Mouse (Mus musculus): Measurements from ENCODE around the gene Slc2a9. TPM values are rescaled to one million over a fixed set of nuclear protein-coding genes. Genes with fewer than 3 reads are reported as not detected.

Gene Slc2a9
- polyA plus RNA-seq, 1 experiment, result 17.3 TPM

DNA sequence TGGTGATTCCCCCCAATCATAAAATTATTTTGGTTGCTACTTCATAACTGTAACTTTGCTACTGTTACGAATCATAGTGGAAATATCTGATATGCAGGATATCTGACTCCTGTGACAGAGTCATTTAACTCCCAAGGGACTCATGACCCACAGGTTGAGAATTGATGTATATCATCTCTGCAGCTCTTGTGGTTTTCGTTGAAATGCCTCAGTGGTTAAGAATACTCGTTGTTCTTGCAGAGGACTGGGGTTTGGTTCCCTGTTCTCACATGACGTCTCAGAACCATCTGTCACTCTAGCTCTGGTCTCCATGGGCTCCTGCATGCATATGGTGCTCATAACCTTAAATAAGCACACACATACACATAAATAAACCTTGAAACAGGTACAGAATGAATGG, 169.6 kb downstream of the Slc2a9 start:
- H3K36me3 ChIP-seq (ENCODE audit: control insufficient read depth, insufficient read depth, low read length), result no peaks in the 10 kb centered on the region
- no peaks in the 10 kb centered on the region for H3K4me1 ChIP-seq (ENCODE audit: control insufficient read depth, insufficient read depth, insufficient read length, low read length)
- H3K27ac ChIP-seq (ENCODE audit: insufficient read depth, low read depth, low read length), result no peak overlapping the region
- no peak overlapping the region for H3K4me3 ChIP-seq (ENCODE audit: low read depth, low read length)
- TF ChIP-seq POLR2A (IDR thresholded peaks at IDR 0.05; ENCODE audit: low read depth, low read length) (no peak), CTCF (IDR thresholded peaks at IDR 0.05; ENCODE audit: extremely low read depth, insufficient read length, insufficient replicate concordance, low read depth, low read length) (no peak)
- no peaks in the 10 kb centered on the region; the same call in 1 of the 2 replicates for H3K27me3 ChIP-seq (ENCODE audit: control insufficient read depth, insufficient read depth, low read length)
- WGBS, result 74% methylated on average over 4 of the region's 4 CpGs

DNA sequence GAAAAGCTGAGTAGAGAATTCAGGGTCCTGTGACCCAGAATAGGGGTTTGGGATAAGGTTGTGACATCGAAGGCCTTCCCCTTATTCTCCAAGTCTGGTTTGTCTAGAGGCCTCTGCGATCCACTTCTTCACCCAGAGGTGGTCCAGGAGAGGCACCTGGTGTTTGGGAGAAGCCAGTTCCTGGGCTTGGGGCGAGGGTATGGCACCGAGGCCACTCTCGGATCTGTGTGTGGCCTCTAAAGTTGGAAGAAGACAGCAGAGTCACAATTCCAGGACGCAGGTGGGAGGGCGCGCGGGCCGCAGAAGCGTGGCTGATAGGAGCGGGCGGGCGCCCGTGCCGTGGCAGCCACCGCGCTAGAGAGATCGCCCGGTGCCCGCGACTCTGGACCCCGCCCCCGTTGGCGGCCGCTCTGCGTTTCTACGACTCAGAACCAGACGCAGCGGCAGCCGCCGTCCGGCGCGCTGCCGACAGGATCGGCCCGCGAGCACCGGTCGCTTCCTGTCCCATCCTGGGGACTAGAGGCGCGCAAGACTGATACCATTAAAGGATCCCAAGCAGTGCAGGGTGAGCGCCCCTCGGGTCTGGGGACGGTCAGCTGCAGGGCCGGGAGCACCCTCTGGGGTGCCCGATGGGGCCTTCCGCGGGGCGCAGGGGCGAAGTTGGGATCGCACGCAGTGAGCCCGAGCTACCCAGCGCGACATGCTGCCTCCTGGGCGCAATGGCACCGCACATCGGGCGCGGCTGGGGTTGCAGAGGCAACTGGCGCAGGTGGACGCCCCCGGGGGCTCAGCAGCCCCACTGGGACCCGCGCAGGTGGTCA, 183.8 kb downstream of the Slc2a9 start, which contains the start of gene Drd5:
Gene Drd5, plus strand, starts transcription at position 402 of the 821 bp plus-strand sequence.
- no peaks in the 10 kb centered on the region for H3K36me3 ChIP-seq (ENCODE audit: control insufficient read depth, insufficient read depth, low read length)
- H3K4me3 ChIP-seq (ENCODE audit: low read depth, low read length), result no peak within 1 kb of the TSS
- 4% methylated on average over 67 of the region's 67 CpGs for WGBS
- TF ChIP-seq CTCF (IDR thresholded peaks at IDR 0.05; ENCODE audit: extremely low read depth, insufficient read length, insufficient replicate concordance, low read depth, low read length), result no peak
- no peak for TF ChIP-seq POLR2A (IDR thresholded peaks at IDR 0.05; ENCODE audit: low read depth, low read length)
- peaks cover 11% of the 10 kb centered on the region; the same call in 1 of the 2 replicates for H3K27me3 ChIP-seq (ENCODE audit: control insufficient read depth, insufficient read depth, low read length)
- H3K4me1 ChIP-seq (ENCODE audit: control insufficient read depth, insufficient read depth, insufficient read length, low read length), result no peaks in the 10 kb centered on the region
- H3K27ac ChIP-seq (ENCODE audit: insufficient read depth, low read depth, low read length), result no peak within 1 kb of the TSS

DNA sequence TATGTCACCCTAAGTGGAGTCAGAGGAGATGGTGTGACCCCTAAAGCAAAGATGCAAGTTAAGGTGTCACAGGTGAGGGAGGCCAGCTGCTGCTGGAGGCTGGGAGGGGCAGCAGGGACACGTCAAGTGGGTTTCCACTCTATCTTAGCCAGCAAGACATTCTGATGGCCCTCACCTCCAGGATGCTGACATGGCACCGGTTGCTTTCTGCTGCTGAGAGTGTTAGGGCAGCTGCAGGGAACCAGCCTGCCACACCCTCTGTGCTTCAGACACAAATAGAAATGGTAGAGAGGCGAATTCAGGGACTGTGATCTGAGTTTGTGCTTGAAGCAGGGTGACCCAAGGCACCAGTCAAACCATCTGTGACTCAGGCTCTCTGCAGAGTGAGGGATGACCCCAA, 193.1 kb downstream of the Slc2a9 start:
- Histone ChIP-seq H3K4me3 (ENCODE audit: low read depth, low read length) (no peak overlapping the region), H3K36me3 (ENCODE audit: control insufficient read depth, insufficient read depth, low read length) (no peaks in the 10 kb centered on the region), H3K27ac (ENCODE audit: insufficient read depth, low read depth, low read length) (no peak overlapping the region), H3K27me3 (ENCODE audit: control insufficient read depth, insufficient read depth, low read length) (peaks cover 2% of the 10 kb centered on the region; the same call in 1 of the 2 replicates), H3K4me1 (ENCODE audit: control insufficient read depth, insufficient read depth, insufficient read length, low read length) (no peaks in the 10 kb centered on the region)
- WGBS, result 48% methylated on average over 3 of the region's 3 CpGs
- no peak for TF ChIP-seq POLR2A (IDR thresholded peaks at IDR 0.05; ENCODE audit: low read depth, low read length)
- no peak for TF ChIP-seq CTCF (IDR thresholded peaks at IDR 0.05; ENCODE audit: extremely low read depth, insufficient read length, insufficient replicate concordance, low read depth, low read length)

DNA sequence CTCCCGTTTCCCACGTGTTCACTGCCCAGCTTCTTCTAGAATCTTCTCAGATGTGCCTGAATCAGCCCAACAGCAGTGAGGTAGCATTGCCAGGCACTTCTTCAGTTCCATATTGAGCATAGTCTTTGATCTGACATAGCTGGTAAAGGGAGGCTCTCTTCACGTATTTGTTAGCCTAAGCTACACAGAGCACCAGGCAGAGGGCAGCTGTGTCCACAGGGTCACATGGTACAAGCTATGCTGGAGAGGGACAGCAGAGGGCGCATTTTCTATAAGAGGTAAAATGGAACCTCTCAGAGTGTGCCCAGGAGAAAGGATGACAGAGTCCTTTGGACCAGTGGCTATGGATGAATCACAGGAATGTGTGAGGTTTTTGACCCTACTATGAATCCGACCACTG, 194.1 kb downstream of the Slc2a9 start:
- Histone ChIP-seq H3K36me3 (ENCODE audit: control insufficient read depth, insufficient read depth, low read length) (no peaks in the 10 kb centered on the region), H3K4me3 (ENCODE audit: low read depth, low read length) (no peak overlapping the region), H3K4me1 (ENCODE audit: control insufficient read depth, insufficient read depth, insufficient read length, low read length) (no peaks in the 10 kb centered on the region), H3K27ac (ENCODE audit: insufficient read depth, low read depth, low read length) (no peak overlapping the region), H3K27me3 (ENCODE audit: control insufficient read depth, insufficient read depth, low read length) (peaks cover 2% of the 10 kb centered on the region; the same call in 1 of the 2 replicates)
- peak; percentile 59; the same call in 1 of the 2 replicates for TF ChIP-seq CTCF (IDR thresholded peaks at IDR 0.05; ENCODE audit: extremely low read depth, insufficient read length, insufficient replicate concordance, low read depth, low read length)
- no peak for TF ChIP-seq POLR2A (IDR thresholded peaks at IDR 0.05; ENCODE audit: low read depth, low read length)
- WGBS, result 38% methylated on average over 5 of the region's 5 CpGs

DNA sequence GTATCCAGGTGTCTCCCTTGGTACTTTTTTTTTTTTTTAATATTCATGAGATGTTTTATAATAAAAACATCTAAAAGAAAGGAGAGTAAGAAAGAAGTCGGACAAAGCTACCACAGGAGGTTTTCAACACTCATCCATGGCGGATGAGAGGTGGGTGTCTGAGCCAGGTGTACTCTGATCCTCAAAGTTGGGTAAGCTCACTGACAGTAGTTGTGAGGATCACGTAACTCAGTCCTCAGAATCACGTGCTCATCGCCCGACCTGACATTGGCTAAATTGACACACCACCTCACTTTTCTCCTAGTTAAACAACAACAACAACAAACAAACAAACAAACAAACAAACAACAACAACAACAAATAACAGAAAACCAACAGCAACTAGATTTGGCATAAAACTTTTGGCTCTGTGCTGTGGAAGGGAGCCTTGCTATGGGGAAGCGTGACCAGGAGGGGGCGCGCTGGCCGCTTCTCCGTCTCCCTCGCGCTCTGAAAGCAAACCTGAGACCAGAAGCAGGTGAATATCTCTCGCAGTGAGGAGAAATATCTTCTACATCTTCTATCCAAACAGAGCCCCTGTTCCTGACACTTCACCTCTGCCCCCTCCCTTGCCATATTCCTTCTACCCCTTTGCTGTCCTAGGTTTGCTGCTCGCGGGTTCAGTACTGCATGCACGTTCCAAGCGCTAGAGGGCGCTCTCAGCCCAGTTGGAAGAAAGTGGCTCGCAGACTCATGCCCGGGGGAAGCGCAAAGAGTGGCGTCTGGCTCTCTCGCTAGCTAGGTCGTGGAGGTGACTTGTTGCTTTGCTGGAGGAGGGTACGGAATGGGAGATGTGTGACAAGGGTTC, 195.5 kb downstream of the Slc2a9 start:
- no peak overlapping the region for H3K27ac ChIP-seq (ENCODE audit: insufficient read depth, low read depth, low read length)
- no peaks in the 10 kb centered on the region for H3K4me1 ChIP-seq (ENCODE audit: control insufficient read depth, insufficient read depth, insufficient read length, low read length)
- TF ChIP-seq POLR2A (IDR thresholded peaks at IDR 0.05; ENCODE audit: low read depth, low read length), result no peak
- peak; percentile 100 for TF ChIP-seq CTCF (IDR thresholded peaks at IDR 0.05; ENCODE audit: extremely low read depth, insufficient read length, insufficient replicate concordance, low read depth, low read length)
- H3K4me3 ChIP-seq (ENCODE audit: low read depth, low read length), result peak overlapping the region; percentile 44
- no peaks in the 10 kb centered on the region for H3K36me3 ChIP-seq (ENCODE audit: control insufficient read depth, insufficient read depth, low read length)
- H3K27me3 ChIP-seq (ENCODE audit: control insufficient read depth, insufficient read depth, low read length), result peaks cover 2% of the 10 kb centered on the region; the same call in 1 of the 2 replicates
- 8% methylated on average over 26 of the region's 26 CpGs for WGBS

DNA sequence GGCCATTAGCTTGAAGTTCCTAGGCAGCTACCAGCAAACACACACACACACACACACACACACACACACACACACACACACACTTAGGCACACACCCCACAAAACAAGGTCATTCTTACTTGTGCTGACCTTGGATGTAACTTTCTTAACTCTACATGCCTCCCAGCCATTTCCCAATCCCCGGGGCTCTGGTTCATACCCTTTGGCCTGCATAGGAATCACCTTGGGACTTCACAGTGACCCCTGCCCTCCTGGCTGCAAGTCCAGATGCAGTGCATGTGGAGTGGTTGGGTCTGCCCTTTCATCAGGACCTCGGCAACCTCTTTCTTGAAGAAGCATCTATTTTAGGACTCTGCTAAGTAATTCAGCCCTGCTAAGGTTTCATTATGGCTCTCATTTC, 197.7 kb downstream of the Slc2a9 start:
- TF ChIP-seq CTCF (IDR thresholded peaks at IDR 0.05; ENCODE audit: extremely low read depth, insufficient read length, insufficient replicate concordance, low read depth, low read length), result no peak
- no peak for TF ChIP-seq POLR2A (IDR thresholded peaks at IDR 0.05; ENCODE audit: low read depth, low read length)
- H3K4me1 ChIP-seq (ENCODE audit: control insufficient read depth, insufficient read depth, insufficient read length, low read length), result no peaks in the 10 kb centered on the region
- H3K27me3 ChIP-seq (ENCODE audit: control insufficient read depth, insufficient read depth, low read length), result peaks cover 2% of the 10 kb centered on the region; the same call in 1 of the 2 replicates
- WGBS, result 70% methylated on average over 2 of the region's 2 CpGs
- H3K4me3 ChIP-seq (ENCODE audit: low read depth, low read length), result no peak overlapping the region
- H3K36me3 ChIP-seq (ENCODE audit: control insufficient read depth, insufficient read depth, low read length), result no peaks in the 10 kb centered on the region
- H3K27ac ChIP-seq (ENCODE audit: insufficient read depth, low read depth, low read length), result no peak overlapping the region

DNA sequence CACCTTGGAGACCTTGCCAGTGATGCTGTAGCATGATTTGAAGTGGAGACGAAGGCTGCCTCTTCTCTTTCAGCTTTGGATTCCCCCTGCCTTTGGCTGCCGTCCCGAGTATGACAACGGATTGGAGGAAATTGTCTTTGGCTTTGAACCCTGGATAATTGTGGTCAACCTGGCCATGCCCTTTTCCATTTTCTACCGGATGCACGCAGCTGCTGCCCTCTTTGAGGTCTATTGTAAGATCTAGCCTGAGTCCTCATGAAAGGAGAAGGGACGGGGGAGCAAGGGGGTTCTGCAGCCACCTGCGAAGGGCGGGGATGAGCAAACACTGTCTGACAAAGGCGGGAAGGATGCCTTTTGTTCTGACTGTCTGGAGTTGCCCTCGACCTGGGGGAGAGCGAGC, 200.3 kb downstream of the Slc2a9 start:
- H3K27me3 ChIP-seq (ENCODE audit: control insufficient read depth, insufficient read depth, low read length), result no peaks in the 10 kb centered on the region
- no peak overlapping the region for H3K4me3 ChIP-seq (ENCODE audit: low read depth, low read length)
- 30% methylated on average over 12 of the region's 12 CpGs for WGBS
- no peak overlapping the region for H3K27ac ChIP-seq (ENCODE audit: insufficient read depth, low read depth, low read length)
- no peak for TF ChIP-seq POLR2A (IDR thresholded peaks at IDR 0.05; ENCODE audit: low read depth, low read length)
- TF ChIP-seq CTCF (IDR thresholded peaks at IDR 0.05; ENCODE audit: extremely low read depth, insufficient read length, insufficient replicate concordance, low read depth, low read length), result no peak
- H3K4me1 ChIP-seq (ENCODE audit: control insufficient read depth, insufficient read depth, insufficient read length, low read length), result no peaks in the 10 kb centered on the region
- no peaks in the 10 kb centered on the region for H3K36me3 ChIP-seq (ENCODE audit: control insufficient read depth, insufficient read depth, low read length)
